Mouse (Mus musculus) ovary, adult 10 weeks (tissue): ENCODE results near the gene Mamdc4. TPM values are rescaled to one million over a fixed set of nuclear protein-coding genes. Genes with fewer than 3 reads are reported as not detected.

Experiments
- polyA plus RNA-seq: library from polyadenylated mRNA; stranded (reverse); fragments of 350-450 nt; fragmentation: Illumina TruSeq; extraction: RNeasy Lipid Tissue Mini Kit (QIAGEN cat#74804); gene quantifications from one replicate; pipeline ENCODE4 v1.2.3, GENCODE M21; 2014

Gene Mamdc4
- polyA plus RNA-seq = not detected

DNA sequence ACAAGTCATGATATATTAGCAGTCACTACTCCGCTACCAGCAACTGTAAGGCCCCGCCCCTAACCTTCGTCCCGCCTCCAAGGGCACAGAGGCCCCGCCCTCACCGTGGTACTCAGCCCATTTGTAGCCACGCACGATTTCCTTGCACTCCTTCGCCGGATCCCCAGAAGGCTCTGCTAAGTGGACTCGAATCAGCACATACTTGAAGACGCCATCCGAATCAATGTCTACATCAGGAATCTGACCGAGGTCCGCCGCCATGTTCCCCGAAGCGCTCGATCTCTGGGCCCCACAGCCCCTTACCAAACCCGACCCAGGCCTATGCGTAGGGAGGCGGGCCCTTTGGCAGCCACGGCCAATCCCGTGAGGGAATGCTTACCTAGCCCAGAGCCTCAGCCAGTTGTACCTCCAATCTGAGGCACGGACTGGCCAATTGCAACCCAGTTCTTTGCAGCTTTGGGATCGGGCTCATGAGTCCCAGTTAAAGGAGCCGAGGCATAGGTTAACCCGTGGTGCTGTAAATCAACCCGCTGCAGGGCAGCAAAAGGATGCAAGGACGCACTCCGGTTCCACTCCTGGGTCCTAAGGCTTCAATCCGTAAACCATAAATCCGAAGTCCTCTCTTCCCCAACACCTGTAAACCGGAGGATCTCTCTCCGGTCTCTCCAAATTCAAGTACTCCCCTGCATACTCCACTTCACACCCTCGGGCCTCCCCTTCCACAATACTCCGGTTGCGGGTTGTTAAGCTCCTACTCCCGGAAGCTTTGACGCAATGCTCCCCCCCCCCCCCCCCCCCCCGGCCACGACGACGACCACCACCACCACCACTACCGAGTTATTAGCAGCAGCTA is at the start of gene Mamdc4, which contains the start of gene Phpt1:
Mamdc4 (minus strand) TSS at position 267 of the 853 bp plus-strand sequence.
Phpt1 (minus strand) TSS at position 646 of the 853 bp plus-strand sequence.

DNA sequence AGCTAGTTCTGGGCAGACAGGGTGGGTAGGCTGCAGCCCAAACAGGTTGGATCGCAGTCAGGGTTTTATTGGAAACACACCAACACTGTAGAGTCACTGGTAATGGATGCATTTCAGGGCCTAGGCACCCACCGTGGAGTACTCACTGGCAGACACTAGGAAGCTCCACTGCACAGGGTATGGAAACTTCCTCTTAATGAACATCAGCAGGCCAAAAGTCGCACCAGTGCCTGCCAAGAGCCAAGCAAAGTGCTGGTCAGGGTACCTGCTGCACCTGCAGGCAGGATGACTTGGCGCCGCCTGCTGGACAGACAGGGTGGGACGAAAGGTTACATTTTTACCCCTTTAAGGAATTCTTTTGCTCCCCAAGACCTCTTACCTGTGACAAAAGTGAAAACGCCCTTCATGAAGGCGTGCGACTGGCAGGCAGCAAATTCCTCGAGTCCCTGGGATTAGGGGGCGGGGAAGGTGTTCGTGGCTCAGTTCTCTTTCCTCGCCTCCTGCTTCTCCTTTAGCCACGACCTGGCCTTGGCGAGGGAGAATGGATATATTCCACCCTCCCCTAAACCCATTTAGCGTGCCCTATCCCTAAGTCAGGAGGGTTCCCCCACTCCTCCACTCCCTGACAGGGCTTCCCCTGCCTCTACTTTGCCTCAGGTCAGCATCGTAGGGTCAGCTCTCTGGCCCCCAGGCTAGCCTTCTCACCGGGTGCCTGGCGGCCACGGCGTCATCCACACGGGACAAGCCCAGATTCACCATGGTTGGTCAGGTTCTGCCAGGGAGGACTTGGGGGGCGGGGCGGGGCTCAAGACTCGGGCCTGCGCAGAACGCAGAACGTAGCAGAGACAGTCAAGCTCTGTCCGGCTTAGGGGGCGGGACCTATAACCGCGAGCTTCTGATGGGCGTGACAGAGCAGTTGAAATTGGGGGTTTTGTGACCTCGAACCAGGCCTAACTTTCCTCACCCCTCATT is 46.9 kb upstream of the Mamdc4 start, which contains the start of gene Tmem141:
Tmem141 (minus strand) TSS at position 777 of the 972 bp plus-strand sequence.

DNA sequence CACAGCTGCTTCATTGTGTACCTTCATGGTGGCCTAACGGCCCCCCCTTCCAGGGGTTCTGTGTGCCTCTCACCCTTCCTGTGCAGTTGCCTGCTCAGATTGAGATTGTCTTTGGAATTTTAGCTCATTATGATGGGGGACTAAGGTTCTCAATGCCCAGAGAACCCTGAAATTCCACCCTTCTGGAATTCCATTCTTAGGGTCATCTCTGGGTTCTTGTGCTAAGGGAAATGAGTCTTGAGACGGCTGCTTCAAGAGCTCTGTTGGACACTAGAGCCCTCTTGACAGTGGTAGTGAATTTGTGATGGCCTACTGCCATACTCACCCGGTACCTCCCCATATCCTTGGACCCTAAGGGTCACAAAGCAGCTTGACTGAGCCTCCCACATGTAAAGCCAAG is 42.9 kb upstream of the Mamdc4 start, which contains the start of gene Ccdc183:
Ccdc183 (minus strand) TSS at position 101 of the 400 bp plus-strand sequence.

DNA sequence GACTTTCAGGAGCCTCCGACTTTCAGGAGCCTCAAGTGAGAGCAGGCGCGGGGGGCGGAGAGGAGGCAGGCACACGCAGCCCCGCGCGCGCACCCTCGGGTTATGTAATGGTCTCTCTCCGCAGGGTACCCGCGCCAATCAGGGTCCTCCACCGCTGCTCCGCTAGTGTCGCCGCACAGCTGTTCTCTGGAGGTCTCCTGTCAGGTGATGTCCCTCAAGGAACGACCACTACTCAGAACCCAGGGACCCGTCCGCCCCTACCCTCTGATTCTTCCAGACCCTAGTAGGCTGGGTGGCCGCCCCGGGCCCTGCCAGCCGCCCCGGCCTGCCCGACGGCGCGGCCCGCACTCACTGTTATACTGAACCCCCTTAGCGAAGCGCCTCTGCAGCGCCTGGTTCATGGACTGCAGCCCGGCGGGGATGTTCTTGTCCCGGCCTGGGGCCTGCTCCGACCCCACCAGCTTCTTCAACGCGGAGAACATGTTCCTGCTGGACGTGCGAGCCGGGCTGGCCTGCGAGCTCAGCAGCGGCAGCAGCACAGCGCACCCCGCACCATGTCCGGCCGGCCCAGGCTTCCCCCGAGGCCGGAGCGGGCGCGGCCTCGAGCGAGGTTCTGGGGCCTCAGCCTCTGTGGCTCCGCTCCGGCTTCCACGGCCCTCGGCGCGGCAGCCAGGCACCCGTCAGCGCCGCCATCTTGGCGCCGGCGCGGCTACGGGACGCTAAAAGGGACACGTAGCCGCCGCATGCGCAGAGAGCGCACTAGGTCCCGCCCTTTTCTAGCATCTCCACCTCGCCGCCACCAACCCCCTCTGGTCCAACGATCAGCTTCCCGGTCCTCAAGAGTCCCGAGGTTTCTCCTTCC is 33.3 kb upstream of the Mamdc4 start, which contains the start of gene Rabl6:
Rabl6 (minus strand) TSS at position 761 of the 862 bp plus-strand sequence.

DNA sequence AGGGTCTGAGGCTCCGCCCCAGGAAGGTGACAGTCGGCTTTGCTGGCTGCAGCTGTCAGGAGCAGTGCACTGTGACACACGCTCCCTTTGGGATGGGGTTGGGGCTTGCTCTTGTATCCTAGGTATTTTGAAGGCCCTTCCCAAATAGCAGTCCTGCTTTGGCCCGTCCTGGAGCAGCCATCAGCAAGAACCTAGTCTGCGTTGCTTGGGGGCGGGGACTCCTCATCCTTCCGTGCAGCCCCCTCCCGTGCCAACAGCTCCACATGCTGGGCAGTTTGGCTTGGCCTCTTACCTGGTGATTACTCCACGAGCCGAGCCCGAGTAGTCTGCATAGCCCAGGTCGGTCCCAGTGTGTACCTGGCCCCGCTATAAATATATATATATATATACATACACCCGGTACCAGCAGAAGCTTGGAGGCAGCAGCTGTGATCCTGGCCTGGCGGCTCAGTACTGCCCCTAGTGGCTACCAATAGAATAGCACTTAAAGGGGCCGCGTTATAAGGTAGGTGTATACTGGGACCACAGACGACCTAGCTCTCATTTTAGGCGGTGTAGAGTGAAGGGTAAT is 6.7 kb upstream of the Mamdc4 start, which contains the start of gene Ajm1:
Ajm1 (minus strand) TSS at position 464 of the 571 bp plus-strand sequence.

DNA sequence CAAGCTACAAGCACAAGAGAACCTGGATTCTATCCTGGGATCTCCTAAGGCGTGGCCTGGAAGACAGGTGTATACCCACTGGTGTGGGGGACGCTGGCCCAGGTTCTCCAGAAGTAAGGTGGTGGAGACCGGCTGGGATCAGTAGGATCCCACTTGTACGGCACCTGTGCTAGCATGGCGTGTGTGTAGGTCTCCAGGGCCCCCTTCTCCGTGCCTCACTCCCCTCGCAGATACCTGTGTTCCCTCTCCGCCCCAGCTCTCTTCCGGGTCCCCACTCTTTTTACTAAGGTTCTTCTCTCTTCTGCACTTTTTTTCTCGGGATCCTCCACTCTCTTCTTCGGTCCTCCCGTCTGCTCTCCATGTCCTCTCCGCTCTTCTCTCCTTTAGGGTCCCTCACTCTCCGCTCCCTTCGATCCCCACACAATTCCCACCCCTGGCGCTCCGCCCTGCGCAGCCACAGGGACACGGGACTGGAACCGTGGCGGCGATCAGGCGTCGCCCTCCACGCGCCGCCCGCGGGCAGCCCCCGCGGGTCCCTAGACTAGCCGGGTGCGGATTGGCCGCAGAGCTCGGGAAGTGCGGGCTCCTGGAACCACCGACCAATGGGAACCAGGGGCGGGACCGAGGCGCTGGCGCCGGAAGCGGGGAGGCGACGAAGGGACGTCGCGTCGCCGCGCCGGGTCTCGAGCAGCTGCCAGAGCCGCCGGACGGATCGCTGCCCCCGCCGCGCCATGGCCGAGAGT is 17.3 kb downstream of the Mamdc4 start, which contains the start of gene Edf1:
Edf1 (plus strand) TSS at position 627 of the 743 bp plus-strand sequence.

DNA sequence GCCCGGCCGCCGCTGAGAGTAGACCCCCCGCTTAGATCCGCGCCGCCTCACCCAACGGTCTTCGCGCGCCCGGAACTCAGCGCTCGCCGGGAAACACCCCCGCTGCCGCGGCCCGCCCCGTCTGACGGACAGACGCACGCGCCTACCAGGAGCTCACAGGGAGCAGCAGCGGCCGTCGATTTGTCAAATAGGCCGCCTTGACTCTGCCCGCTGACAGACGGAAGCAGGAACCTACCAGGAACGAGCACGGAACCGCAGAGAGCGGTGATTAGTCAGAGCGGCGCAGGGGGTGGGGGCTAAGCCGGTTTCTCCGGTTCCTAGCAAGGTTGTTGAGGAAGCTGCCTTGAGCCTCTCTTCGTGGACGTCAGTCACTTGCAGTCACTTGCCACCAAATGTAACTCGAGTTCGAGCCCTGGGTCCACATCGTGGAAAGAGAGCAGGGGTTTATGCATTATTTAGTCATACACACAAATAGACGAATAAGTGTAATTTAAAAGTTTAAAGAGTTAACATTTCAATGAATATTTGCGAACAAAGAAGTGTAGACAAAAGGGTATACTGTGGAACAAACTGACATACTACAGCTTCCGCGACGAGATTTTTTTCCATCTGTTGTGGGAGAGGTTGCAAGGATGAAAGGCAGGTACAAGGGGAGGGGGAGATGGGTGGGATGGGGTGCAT is 27.7 kb downstream of the Mamdc4 start, which contains the start of gene Traf2:
Traf2 (minus strand) TSS at position 130 of the 681 bp plus-strand sequence.

Other genes starting within 250 kb of the Mamdc4 start
- 19.7 TPM for gene Man1b1, start 242.5 kb downstream of the Mamdc4 start, polyA plus RNA-seq
- 6.6 TPM for gene Dpp7, start 218.5 kb downstream of the Mamdc4 start, polyA plus RNA-seq
- 0.60 TPM for gene Uap1l1, start 209.2 kb downstream of the Mamdc4 start, polyA plus RNA-seq
- 0.17 TPM for gene Sapcd2, start 202.5 kb downstream of the Mamdc4 start, polyA plus RNA-seq
- gene Entpd2, start 179.0 kb downstream of the Mamdc4 start, polyA plus RNA-seq = 0.34 TPM
- 15.0 TPM for gene Npdc1, start 175.5 kb downstream of the Mamdc4 start, polyA plus RNA-seq
- gene Fut7, start 151.6 kb downstream of the Mamdc4 start, polyA plus RNA-seq = not detected
- gene Abca2, start 146.1 kb downstream of the Mamdc4 start, polyA plus RNA-seq = 0.77 TPM
- not detected for gene Clic3, start 118.0 kb downstream of the Mamdc4 start, polyA plus RNA-seq
- 2.4 TPM for gene Paxx, start 113.8 kb downstream of the Mamdc4 start, polyA plus RNA-seq
- not detected for gene Ptgds, start 104.8 kb downstream of the Mamdc4 start, polyA plus RNA-seq
- not detected for gene Lcn12, start 80.9 kb downstream of the Mamdc4 start, polyA plus RNA-seq
- 0.37 TPM for gene Fbxw5, start 74.1 kb downstream of the Mamdc4 start, polyA plus RNA-seq
- not detected for gene C8g, start 73.1 kb downstream of the Mamdc4 start, polyA plus RNA-seq
- 0.66 TPM for gene Traf2, start 27.9 kb downstream of the Mamdc4 start, polyA plus RNA-seq
- gene Edf1, start 17.0 kb downstream of the Mamdc4 start, polyA plus RNA-seq = 2.4 TPM
- 1.1 TPM for gene Phpt1, start 379 bp upstream of the Mamdc4 start, polyA plus RNA-seq
- gene Ajm1, start 6.9 kb upstream of the Mamdc4 start, polyA plus RNA-seq = not detected
- gene Rabl6, start 33.7 kb upstream of the Mamdc4 start, polyA plus RNA-seq = 65.4 TPM
- not detected for gene Ccdc183, start 42.8 kb upstream of the Mamdc4 start, polyA plus RNA-seq
- gene Tmem141, start 47.2 kb upstream of the Mamdc4 start, polyA plus RNA-seq = 1.2 TPM
- gene Fcna, start 53.2 kb upstream of the Mamdc4 start, polyA plus RNA-seq = 0.66 TPM
- not detected for gene Lcn8, start 78.3 kb upstream of the Mamdc4 start, polyA plus RNA-seq
- not detected for gene Lcn5, start 83.1 kb upstream of the Mamdc4 start, polyA plus RNA-seq
- not detected for gene Lcn6, start 101.9 kb upstream of the Mamdc4 start, polyA plus RNA-seq
- gene Lcn10, start 107.9 kb upstream of the Mamdc4 start, polyA plus RNA-seq = not detected
- not detected for gene Obp2a, start 125.2 kb upstream of the Mamdc4 start, polyA plus RNA-seq
- gene Bmyc, start 131.9 kb upstream of the Mamdc4 start, polyA plus RNA-seq = 17.9 TPM
- not detected for gene Obp2b, start 162.2 kb upstream of the Mamdc4 start, polyA plus RNA-seq
- not detected for gene Lcn3, start 190.7 kb upstream of the Mamdc4 start, polyA plus RNA-seq
- gene Lcn11, start 202.2 kb upstream of the Mamdc4 start, polyA plus RNA-seq = not detected
- gene Gm13539, start 207.4 kb upstream of the Mamdc4 start, polyA plus RNA-seq = not detected
- not detected for gene Glt6d1, start 241.0 kb upstream of the Mamdc4 start, polyA plus RNA-seq
- not detected for gene Lcn9, start 248.3 kb upstream of the Mamdc4 start, polyA plus RNA-seq